ENCODE assay signal across 8 mouse cellular contexts in the genomic region with DNA sequence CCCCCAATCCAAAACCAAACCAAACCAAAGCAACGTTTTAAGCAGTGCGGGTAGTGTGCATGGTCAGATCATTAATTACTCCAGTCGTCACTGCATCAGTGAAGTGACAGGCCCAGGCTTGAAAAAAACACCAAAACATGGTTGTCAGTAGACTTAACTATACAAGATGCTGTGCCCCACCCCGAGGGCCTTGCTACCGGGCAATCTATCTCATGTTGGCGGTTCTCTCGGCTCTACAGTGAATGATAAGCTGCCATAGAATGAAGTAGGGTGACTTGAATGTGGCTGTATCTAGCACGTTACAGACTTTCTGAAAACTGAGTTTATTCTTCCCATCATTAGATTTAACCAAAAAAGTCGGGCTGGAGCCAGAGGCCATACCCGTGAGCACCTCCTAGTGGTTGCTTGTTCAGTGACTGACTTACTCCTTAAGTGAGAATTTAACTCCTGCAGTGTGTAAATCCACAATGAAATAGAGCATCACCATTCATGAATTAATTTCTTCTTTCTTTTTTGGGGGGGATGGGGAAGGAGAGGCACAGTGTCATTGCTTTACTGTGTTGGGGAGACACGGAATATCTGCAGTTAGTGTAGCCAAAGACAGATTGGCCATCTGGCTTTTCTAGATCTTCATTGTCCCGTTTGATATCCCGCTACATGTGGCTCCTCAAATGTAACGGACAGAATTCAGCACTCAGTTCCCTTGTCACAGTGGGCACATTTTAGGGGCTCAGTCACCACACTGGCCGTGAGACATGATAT.
DNase-seq lines count a peak whose midpoint lies in the region; ATAC-seq and TF ChIP-seq lines count a peak whose summit lies in the region.

No protein-coding gene starts in this region.

- DNase-seq in kidney, postnatal 10 days: peak; percentile 42
- no peak for DNase-seq in kidney, postnatal 14 days
- DNase-seq in ES-E14 (ENCODE audit: low read depth, low spot score): peak; percentile 46
- DNase-seq in mesoderm, embryonic 11.5 days (ENCODE audit: low read depth, low spot score): peak; percentile 23
- no peak for DNase-seq in right cerebral cortex, adult 2 months (ENCODE audit: low spot score in 2 of 2)
- DNase-seq in kidney, adult 9 months: no peak
- no peak for DNase-seq in layer of hippocampus, adult 9-11 months

- no peak overlapping the region for H3K27ac ChIP-seq in ES-E14 (ENCODE audit: insufficient read depth, low read depth, low read length, poor library complexity, severe bottlenecking)

- in situ Hi-C loops in ES-E14 (cut with MboI; ENCODE audit: low sequenced_read_pairs in 2 of 2, unreplicated experiment in 2 of 2): no loop called here

- H3K4me3 ChIP-seq in ES-E14 (ENCODE audit: insufficient read depth in 1 of 2, low read depth in 1 of 2, low read length in 2 of 2, poor library complexity in 1 of 2, severe bottlenecking in 1 of 2): no peak overlapping the region

- no peak overlapping the region for H3K9ac ChIP-seq in ES-E14 (ENCODE audit: insufficient read depth, low read depth, low read length, poor library complexity, severe bottlenecking)

- H3K36me3 ChIP-seq in ES-E14 (ENCODE audit: control insufficient read depth, insufficient read depth, low read length, poor library complexity, severe bottlenecking): no peaks in the 10 kb centered on the region; the same call in 1 of the 2 replicates

- ATAC-seq in erythroid progenitor cell, adult 5-6 weeks (replicated peaks; ENCODE audit: low FRiP score, poor library complexity, severe bottlenecking): peak; percentile 74

- H3K4me1 ChIP-seq in ES-E14 (ENCODE audit: control insufficient read depth in 2 of 2, insufficient read depth in 2 of 2, low read length in 2 of 2, poor library complexity in 1 of 2): peaks cover 9 to 11% of the 10 kb centered on the region in 2 experiments

- no peaks in the 10 kb centered on the region for H3K9me3 ChIP-seq in ES-E14 (ENCODE audit: control insufficient read depth, insufficient read depth, low read depth, low read length)

TF ChIP-seq in ES-E14, 5 proteins besides CTCF, POLR2A, EP300 and RAD21:
- no peak for TF ChIP-seq HCFC1 (IDR thresholded peaks at IDR 0.05; ENCODE audit: borderline replicate concordance, insufficient read depth, low read length)

Comparison
In these comparisons a context has a peak if more than half of its experiments do, and no peak if none do; other contexts are left out.
1. DNase-seq: peak in kidney, postnatal 10 days (single experiment), ES-E14 (single experiment) and mesoderm, embryonic 11.5 days (single experiment); none in kidney, postnatal 14 days (single experiment), right cerebral cortex, adult 2 months (0 of 2), kidney, adult 9 months (single experiment) and layer of hippocampus, adult 9-11 months (single experiment).